Mouse (Mus musculus) spleen, adult 2 months (tissue): Measurements from ENCODE around the gene Arf1. TPM values are rescaled to one million over a fixed set of nuclear protein-coding genes. Genes with fewer than 3 reads are reported as not detected.

Source experiments
- DNase-seq, 2 experiments: peaks; one replicate each; pipeline versions ENCODE4 v3.0.0 to v3.0.0-alpha.2; 2012 to 2021; ENCODE audit warnings: low spot score in 2 of 2, low read depth in 1 of 2
- H3K27ac ChIP-seq: fragments of 200-500 bp; 2 replicates; pipeline ENCODE4 v1.5.1; 2012; ENCODE audit warnings: low read length, inconsistent platforms; ENCODE audit not compliant: insufficient read depth
- H3K27me3 ChIP-seq: fragments of 200-500 bp; 2 replicates; pipeline ENCODE4 v1.6.1; 2012; ENCODE audit warnings: mild to moderate bottlenecking, moderate library complexity, low read length, inconsistent platforms; ENCODE audit not compliant: control insufficient read depth, insufficient read depth
- H3K36me3 ChIP-seq: fragments of 200-500 bp; 2 replicates; pipeline ENCODE4 v1.6.1; 2012; ENCODE audit warnings: mild to moderate bottlenecking, low read length, inconsistent platforms; ENCODE audit not compliant: control insufficient read depth, insufficient read depth
- H3K4me1 ChIP-seq: fragments of 200-500 bp; 2 replicates; pipeline ENCODE4 v1.6.1; 2011; ENCODE audit warnings: inconsistent platforms; ENCODE audit not compliant: control insufficient read depth, insufficient read depth, insufficient read length
- H3K4me3 ChIP-seq: fragments of 200-500 bp; 2 replicates; pipeline ENCODE4 v1.5.1; 2011; ENCODE audit warnings: mild to moderate bottlenecking, inconsistent platforms; ENCODE audit not compliant: insufficient read depth, insufficient read length; ENCODE audit errors: extremely low read depth
- CTCF ChIP-seq: fragments of 200-500 bp; IDR thresholded peaks from 2 replicates; pipeline ENCODE4 v1.5.1; 2011; ENCODE audit warnings: mild to moderate bottlenecking, inconsistent platforms; ENCODE audit not compliant: insufficient read depth, insufficient read length, insufficient replicate concordance; ENCODE audit errors: extremely low read depth
- POLR2A ChIP-seq: fragments of 200-500 bp; IDR thresholded peaks from 2 replicates; pipeline ENCODE4 v1.6.1; 2011; ENCODE audit warnings: low read depth, low read length, inconsistent platforms
- WGBS: fragments of 180-500 bp; shearing (Covaris S2); methylation state at CpG from one replicate; pipeline ENCODE4 v1.1.7; 2018; 5-methylcytosine and 5-hydroxymethylcytosine counted together
- polyA plus RNA-seq: library from polyadenylated mRNA; depleted of rRNA; stranded (reverse); fragments of >200 nt; gene quantifications from 2 replicates; pipeline ENCODE4 v1.2.3, GENCODE M21; 2012

The Arf1 gene
- polyA plus RNA-seq, 1 experiment = 252 TPM

- TF ChIP-seq POLR2A (no peak), CTCF (no peak)
- DNase-seq = no peak
- Histone ChIP-seq H3K27me3 (no peaks in the 10 kb centered on the region), H3K36me3 (no peaks in the 10 kb centered on the region), H3K4me1 (peaks cover 15% of the 10 kb centered on the region; the same call in 1 of the 2 replicates), H3K4me3 (peak overlapping the region; percentile 80), H3K27ac (peak overlapping the region; percentile 95)
- 1% methylated on average over 21 of the region's 21 CpGs for WGBS
These were observed 1.1 kb downstream of the Arf1 start for GRCm38 (mm10) chr11:59226787-59227603.

GRCm38 (mm10) chr11:59226251-59226650 lies 1.8 kb downstream of the Arf1 start:
- H3K27ac ChIP-seq = 0 out of 2 replicates have a peak overlapping the region, but pooled peaks have one; percentile 2
- no peak for TF ChIP-seq POLR2A
- TF ChIP-seq CTCF = no peak

DNA sequence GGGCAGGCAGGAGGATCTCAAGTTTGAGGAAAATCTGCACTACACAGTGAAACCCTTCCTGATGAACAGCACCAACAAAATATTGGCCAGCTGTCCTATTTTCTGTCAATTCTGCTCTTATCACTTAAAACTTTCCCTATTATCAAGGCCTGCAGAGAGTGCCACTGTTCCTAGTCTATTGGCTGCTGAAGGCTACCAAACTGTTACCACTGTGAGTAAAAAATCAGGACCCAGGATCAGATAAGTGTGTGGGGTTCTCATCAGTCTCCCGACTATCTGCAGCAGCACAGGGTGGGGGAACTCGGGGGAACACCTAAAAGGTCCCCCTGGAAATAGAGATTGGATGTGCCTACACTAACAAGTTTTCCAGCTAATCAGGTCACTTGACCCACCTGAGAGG lies 2.9 kb downstream of the Arf1 start:
- no peak for DNase-seq
- no peak overlapping the region for H3K27ac ChIP-seq
- H3K4me3 ChIP-seq = no peak overlapping the region
- no peaks in the 10 kb centered on the region for H3K27me3 ChIP-seq
- no peak for TF ChIP-seq POLR2A
- no peak for TF ChIP-seq CTCF
- peaks cover 24% of the 10 kb centered on the region; the same call in 1 of the 2 replicates for H3K4me1 ChIP-seq
- H3K36me3 ChIP-seq = no peaks in the 10 kb centered on the region
- 68% methylated on average over 2 of the region's 2 CpGs for WGBS

More at GRCm38 (mm10) chr11:59226251-59226650, 1.8 kb downstream of the Arf1 start:
- H3K4me1 ChIP-seq = peaks cover 22% of the 10 kb centered on the region; the same call in 1 of the 2 replicates
- DNase-seq = no peak
- H3K4me3 ChIP-seq = no peak overlapping the region
- H3K27me3 ChIP-seq = no peaks in the 10 kb centered on the region
- 33% methylated on average over 3 of the region's 3 CpGs for WGBS
- H3K36me3 ChIP-seq = no peaks in the 10 kb centered on the region

DNA sequence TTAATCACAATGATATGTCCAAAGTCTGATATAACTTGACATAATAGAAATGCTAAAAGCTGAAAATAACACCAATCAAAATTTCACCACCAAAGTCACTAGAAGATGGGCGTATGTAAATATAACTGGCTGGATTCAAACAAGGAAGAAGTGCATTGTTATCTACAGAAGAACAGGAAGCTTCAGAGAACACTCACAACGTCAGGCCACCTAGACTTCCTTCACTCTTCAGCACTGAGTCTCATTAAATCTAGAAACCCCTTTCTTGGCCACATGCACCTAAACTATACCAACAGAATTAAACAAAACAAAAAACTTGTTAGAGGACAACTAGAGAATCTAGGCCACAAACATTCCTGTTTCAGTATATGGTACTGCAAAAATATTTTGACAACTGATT lies 3.6 kb downstream of the Arf1 start:
- Histone ChIP-seq H3K27me3 (no peaks in the 10 kb centered on the region), H3K4me1 (peaks cover 24% of the 10 kb centered on the region; the same call in 1 of the 2 replicates), H3K27ac (no peak overlapping the region), H3K4me3 (no peak overlapping the region), H3K36me3 (no peaks in the 10 kb centered on the region)
- TF ChIP-seq CTCF = no peak
- no peak for TF ChIP-seq POLR2A
- DNase-seq = no peak
- WGBS = 7% methylated on average over 2 of the region's 2 CpGs

DNA sequence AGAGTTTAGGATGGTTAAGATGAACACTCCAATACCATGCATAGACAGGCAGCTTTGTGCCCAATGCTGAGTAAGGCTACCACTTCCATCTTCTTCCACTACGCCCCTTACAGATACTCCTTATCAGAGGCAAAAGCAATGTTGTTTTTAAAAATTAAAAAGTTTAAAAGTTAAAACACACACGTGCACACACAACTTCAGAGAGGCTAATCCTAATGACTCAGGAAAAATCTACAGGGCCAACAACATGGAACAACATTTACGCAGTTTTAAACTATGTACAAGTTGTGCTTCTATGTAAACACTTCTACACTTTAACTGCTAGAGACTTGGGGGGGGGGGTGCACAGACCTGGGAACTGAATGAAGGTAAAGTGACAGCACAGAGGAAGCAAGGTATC lies 4.0 kb downstream of the Arf1 start:
- H3K27ac ChIP-seq = no peak overlapping the region
- WGBS = 73% methylated on average over 3 of the region's 3 CpGs
- DNase-seq = no peak
- no peak for TF ChIP-seq POLR2A
- H3K4me3 ChIP-seq = no peak overlapping the region
- H3K27me3 ChIP-seq = no peaks in the 10 kb centered on the region
- peaks cover 24% of the 10 kb centered on the region; the same call in 1 of the 2 replicates for H3K4me1 ChIP-seq
- H3K36me3 ChIP-seq = no peaks in the 10 kb centered on the region

DNA sequence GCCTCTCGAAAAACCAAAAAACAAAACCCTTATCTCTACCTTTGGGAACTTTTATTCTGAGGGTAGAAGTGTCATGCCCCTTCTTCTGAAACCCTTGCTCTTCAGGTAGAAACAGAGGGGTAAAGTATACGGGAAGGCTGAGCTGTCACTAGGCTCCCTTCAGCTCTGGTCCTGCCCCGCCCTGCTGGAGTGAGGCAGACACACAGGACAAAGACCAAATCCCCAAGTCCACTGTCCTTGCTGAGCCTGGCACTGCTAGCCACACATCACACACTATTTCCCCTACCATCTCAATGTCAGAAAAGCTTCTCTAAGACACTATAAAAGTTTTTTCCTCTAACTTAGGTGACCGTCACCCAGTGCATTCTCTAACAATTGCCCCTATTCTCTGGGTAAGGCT lies 5.8 kb downstream of the Arf1 start:
- no peaks in the 10 kb centered on the region; the same call in 1 of the 2 replicates for H3K36me3 ChIP-seq
- H3K4me3 ChIP-seq = no peak overlapping the region
- H3K27ac ChIP-seq = no peak overlapping the region
- WGBS = 88% methylated on average over 4 of the region's 4 CpGs
- H3K27me3 ChIP-seq = no peaks in the 10 kb centered on the region
- H3K4me1 ChIP-seq = peaks cover 21% of the 10 kb centered on the region; the same call in 1 of the 2 replicates
- no peak for DNase-seq
- no peak for TF ChIP-seq POLR2A
- TF ChIP-seq CTCF = no peak

DNA sequence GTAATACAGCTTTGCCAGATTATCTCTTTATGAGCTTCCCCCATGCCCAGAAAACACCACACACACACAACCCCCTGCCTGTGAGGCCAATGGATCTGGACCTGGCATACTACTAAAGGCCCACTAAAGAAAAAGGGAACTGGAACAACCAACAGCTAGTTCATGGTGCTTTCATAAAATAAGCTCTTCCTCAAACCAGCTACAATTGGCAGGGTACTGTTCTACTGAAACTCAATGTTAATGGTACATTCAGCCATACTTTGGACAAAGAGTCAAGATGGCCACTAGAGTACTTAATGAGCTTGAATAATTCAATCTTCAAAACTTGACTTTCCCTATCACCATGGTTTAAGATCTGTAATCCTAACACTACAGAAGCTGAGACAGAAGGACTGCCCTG lies 6.5 kb downstream of the Arf1 start:
- no peak for TF ChIP-seq CTCF
- TF ChIP-seq POLR2A = no peak
- Histone ChIP-seq H3K27me3 (no peaks in the 10 kb centered on the region), H3K4me1 (peaks cover 21% of the 10 kb centered on the region; the same call in 1 of the 2 replicates), H3K4me3 (no peak overlapping the region), H3K27ac (no peak overlapping the region), H3K36me3 (no peaks in the 10 kb centered on the region; the same call in 1 of the 2 replicates)
- DNase-seq = no peak
